Mouse (Mus musculus) limb, embryonic 10.5 days (tissue): ENCODE data around the gene C1qtnf4. TPM values are rescaled to one million over a fixed set of nuclear protein-coding genes. Genes with fewer than 3 reads are reported as not detected.
"Not testable (repeated sequence)": the region's sequence is repeated elsewhere in the genome, so short reads cannot be mapped to it uniquely, and the experiment has no call there.

Experiments used
- DNase-seq: peaks from one replicate; pipeline ENCODE4 v3.0.0-alpha.2; 2017; ENCODE audit warnings: low spot score
- H3K27ac ChIP-seq: fragments of 300-500 bp; sonication (generic); 2 replicates; pipeline ENCODE4 v1.5.1; 2016; ENCODE audit warnings: mild to moderate bottlenecking
- H3K27me3 ChIP-seq: fragments of 300-500 bp; sonication (generic); 2 replicates; pipeline ENCODE4 v1.6.1; 2016; ENCODE audit warnings: low read depth, mild to moderate bottlenecking; ENCODE audit not compliant: poor library complexity, severe bottlenecking
- H3K36me3 ChIP-seq: fragments of 300-500 bp; sonication (generic); 2 replicates; pipeline ENCODE4 v1.6.1; 2016; ENCODE audit warnings: mild to moderate bottlenecking, moderate library complexity
- H3K4me1 ChIP-seq: fragments of 300-500 bp; sonication (generic); 2 replicates; pipeline ENCODE4 v1.6.1; 2016
- H3K4me3 ChIP-seq: fragments of 300-500 bp; sonication (generic); 2 replicates; pipeline ENCODE4 v1.5.1; 2016; ENCODE audit warnings: mild to moderate bottlenecking, moderate library complexity
- H3K9me3 ChIP-seq: fragments of 300-500 bp; sonication (generic); replicated peaks from 2 replicates; pipeline ENCODE4 v1.6.1; 2016; ENCODE audit warnings: mild to moderate bottlenecking
- WGBS: fragments of 180-500 bp; shearing (Covaris S2); methylation state at CpG from one replicate; pipeline ENCODE4 v1.1.7; 2016; 5-methylcytosine and 5-hydroxymethylcytosine counted together
- polyA plus RNA-seq: library from polyadenylated mRNA; unstranded; fragments of >200 nt; fragmentation: Nextera tagmentation; extraction: Ambion mirVana; gene quantifications from 2 replicates; pipeline ENCODE4 v1.2.1, GENCODE M21; 2016

The C1qtnf4 gene
- polyA plus RNA-seq, 1 experiment from 2014 or later, result 5.5 TPM

GRCm38 (mm10) chr2:90893673-90894298 lies 8.1 kb downstream of the C1qtnf4 start:
- Histone ChIP-seq H3K27me3 (peaks cover 32% of the 10 kb centered on the region), H3K27ac (no peak overlapping the region), H3K36me3 (peaks cover 70% of the 10 kb centered on the region), H3K4me3 (no peak overlapping the region), H3K4me1 (peaks cover 14% of the 10 kb centered on the region), H3K9me3 (no peaks in the 10 kb centered on the region)
- DNase-seq, result no peak
- WGBS, result 90% methylated on average over 6 of the region's 6 CpGs

- H3K4me1 ChIP-seq, result peaks cover 12% of the 10 kb centered on the region
- DNase-seq, H3K4me3 ChIP-seq, H3K9me3 ChIP-seq, H3K27ac ChIP-seq: not testable (repeated sequence)
- 96% methylated on average over 3 of the region's 3 CpGs for WGBS
- peaks cover 75% of the 10 kb centered on the region for H3K36me3 ChIP-seq
- H3K27me3 ChIP-seq, result peaks cover 27% of the 10 kb centered on the region
These were observed 8.6 kb downstream of the C1qtnf4 start for GRCm38 (mm10) chr2:90894299-90894677.

GRCm38 (mm10) chr2:90903398-90903797 lies 17.7 kb downstream of the C1qtnf4 start:
- DNase-seq, result no peak
- H3K27ac ChIP-seq, result peak overlapping the region; percentile 94; the same call in 1 of the 2 replicates
- WGBS, result 88% methylated on average over 2 of the region's 2 CpGs
- H3K9me3 ChIP-seq, result no peaks in the 10 kb centered on the region
- H3K27me3 ChIP-seq, result no peaks in the 10 kb centered on the region
- H3K36me3 ChIP-seq, result peaks cover 71% of the 10 kb centered on the region
- H3K4me1 ChIP-seq, result peaks cover 21% of the 10 kb centered on the region
- H3K4me3 ChIP-seq, result peak overlapping the region; percentile 82

DNA sequence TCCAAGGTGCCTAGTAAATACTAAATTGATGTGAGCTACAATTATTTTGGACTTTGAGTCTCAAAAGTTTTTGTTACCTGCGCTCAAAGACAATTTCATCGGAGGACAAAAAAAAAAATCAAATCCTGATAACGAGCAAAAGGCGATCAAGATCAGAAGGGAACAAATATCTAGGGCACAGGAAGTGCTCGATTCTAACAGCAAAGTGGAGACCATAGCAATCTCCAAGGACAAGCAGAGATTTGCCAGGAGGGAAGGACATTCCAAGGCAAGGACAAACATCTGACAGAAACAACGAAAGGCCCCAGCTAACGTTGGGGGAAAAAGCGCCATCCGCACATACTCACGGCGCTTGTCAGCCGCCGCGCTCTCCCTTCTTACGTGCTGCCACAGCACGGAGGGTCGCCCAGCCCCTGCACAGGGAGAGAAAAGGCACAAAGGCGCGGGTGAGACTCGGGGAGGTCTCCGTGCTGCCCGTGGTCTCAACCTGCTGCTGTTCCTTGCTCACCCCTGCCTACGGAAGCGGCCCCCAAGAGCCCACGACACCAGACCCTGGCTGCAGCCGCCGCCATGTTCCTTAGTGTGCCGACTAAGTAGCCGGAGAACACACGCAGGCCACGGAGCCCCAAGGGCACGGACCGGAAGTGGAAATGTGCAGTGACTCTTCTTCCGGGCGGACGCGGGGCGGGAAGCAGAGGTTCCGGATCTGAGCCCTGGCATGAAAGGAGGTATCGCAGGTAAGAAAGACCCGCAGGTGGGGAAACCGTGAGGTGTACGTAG lies 18.6 kb downstream of the C1qtnf4 start, which contains the start of the genes Kbtbd4 and Ndufs3:
Kbtbd4 (plus strand) TSS at position 665 of the 780 bp plus-strand sequence.
Ndufs3 (minus strand) TSS at position 752 of the 780 bp plus-strand sequence.
- H3K27ac ChIP-seq, result peak within 1 kb of the TSS; percentile 94
- H3K27me3 ChIP-seq, result no peaks in the 10 kb centered on the region
- under 1% methylated on average over 43 of the region's 43 CpGs for WGBS
- H3K9me3 ChIP-seq, result no peaks in the 10 kb centered on the region
- peaks cover 21% of the 10 kb centered on the region for H3K4me1 ChIP-seq
- peak; percentile 96 for DNase-seq
- H3K4me3 ChIP-seq, result peak within 1 kb of the TSS; percentile 82
- peaks cover 71% of the 10 kb centered on the region for H3K36me3 ChIP-seq

DNA sequence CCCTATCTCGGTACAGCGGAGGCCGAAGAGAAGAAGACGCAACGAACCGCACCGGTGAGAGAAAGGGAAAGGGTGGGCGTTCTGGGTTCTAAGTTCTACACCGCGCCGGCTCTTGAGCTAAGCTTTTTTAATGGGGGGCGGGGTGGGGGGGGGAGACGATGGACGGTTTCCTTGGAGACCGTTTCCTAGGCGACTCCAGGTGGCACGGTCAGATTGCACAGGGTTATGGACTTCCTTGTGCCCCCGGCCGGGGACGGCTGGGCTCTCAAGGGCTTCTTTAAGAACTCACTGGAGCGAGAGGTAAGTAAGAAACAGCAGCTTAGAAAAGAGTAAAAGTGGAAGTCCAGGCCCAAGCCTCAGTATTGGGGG lies 19.2 kb downstream of the C1qtnf4 start:
- no peaks in the 10 kb centered on the region for H3K9me3 ChIP-seq
- H3K4me1 ChIP-seq, result peaks cover 21% of the 10 kb centered on the region
- WGBS, result under 1% methylated on average over 21 of the region's 21 CpGs
- no peaks in the 10 kb centered on the region for H3K27me3 ChIP-seq
- DNase-seq, result no peak
- peak overlapping the region; percentile 94 for H3K27ac ChIP-seq
- peaks cover 71% of the 10 kb centered on the region for H3K36me3 ChIP-seq
- H3K4me3 ChIP-seq, result peak overlapping the region; percentile 82

DNA sequence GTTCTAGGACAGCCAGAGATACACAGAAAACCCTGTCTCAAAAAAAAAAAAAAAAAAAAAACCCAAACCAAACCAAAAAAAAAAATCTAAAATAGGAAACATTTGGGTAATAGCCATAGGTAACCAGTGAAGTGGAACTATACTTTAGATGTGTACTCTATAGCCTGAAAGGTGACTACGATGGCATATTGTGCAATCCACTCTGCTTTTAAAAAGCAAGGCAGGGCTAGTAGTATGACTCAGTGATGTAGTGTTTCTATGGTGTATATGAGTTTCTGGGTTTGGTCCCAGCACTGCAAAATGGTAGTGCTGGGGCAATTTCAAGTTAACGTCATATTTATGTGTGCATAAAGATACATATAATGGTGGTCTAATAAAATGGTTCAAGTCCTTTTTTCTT lies 21.1 kb downstream of the C1qtnf4 start:
- Histone ChIP-seq H3K27me3 (no peaks in the 10 kb centered on the region), H3K4me3 (no peak overlapping the region), H3K36me3 (peaks cover 73% of the 10 kb centered on the region), H3K9me3 (no peaks in the 10 kb centered on the region), H3K27ac (no peak overlapping the region), H3K4me1 (peaks cover 21% of the 10 kb centered on the region)
- WGBS, result 94% methylated on average over 2 of the region's 2 CpGs
- DNase-seq, result no peak

- Histone ChIP-seq H3K27ac (no peak overlapping the region), H3K9me3 (no peaks in the 10 kb centered on the region), H3K36me3 (peaks cover 95% of the 10 kb centered on the region), H3K4me3 (no peak overlapping the region), H3K4me1 (peaks cover 13% of the 10 kb centered on the region), H3K27me3 (no peaks in the 10 kb centered on the region)
- 90% methylated on average over 1 of the region's 1 CpGs for WGBS
- no peak for DNase-seq
These were observed 25.2 kb downstream of the C1qtnf4 start for GRCm38 (mm10) chr2:90910861-90911260.

DNA sequence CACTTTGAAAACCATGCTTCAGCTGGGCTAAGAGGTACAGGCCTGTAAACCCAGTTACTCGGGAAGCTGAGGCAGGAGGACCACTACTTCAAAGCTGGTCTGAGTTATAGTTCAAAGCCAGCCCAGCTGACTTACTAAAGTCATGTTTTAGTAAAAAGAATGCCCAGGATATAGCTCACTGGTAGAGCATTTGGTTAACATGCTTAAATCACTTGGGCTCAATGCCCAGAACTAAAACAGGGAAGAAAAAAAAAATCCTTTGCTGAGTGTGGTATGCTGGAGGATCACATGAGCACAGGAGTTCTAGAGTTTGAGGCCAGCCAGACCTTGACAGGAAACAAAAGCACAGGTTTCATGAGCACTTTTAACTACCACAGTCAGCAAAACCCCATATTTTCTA lies 26.0 kb downstream of the C1qtnf4 start:
- Histone ChIP-seq H3K27ac (no peak overlapping the region), H3K4me3 (no peak overlapping the region), H3K9me3 (no peaks in the 10 kb centered on the region), H3K27me3 (no peaks in the 10 kb centered on the region), H3K4me1 (peaks cover 18% of the 10 kb centered on the region), H3K36me3 (peaks cover 90% of the 10 kb centered on the region)
- no peak for DNase-seq
- WGBS, result 89% methylated on average over 1 of the region's 1 CpGs

- 94% methylated on average over 2 of the region's 2 CpGs for WGBS
- Histone ChIP-seq H3K9me3 (no peaks in the 10 kb centered on the region), H3K4me1 (peaks cover 29% of the 10 kb centered on the region), H3K36me3 (peaks cover 70% of the 10 kb centered on the region), H3K4me3 (no peak overlapping the region), H3K27me3 (no peaks in the 10 kb centered on the region), H3K27ac (no peak overlapping the region)
- no peak for DNase-seq
These were observed 28.0 kb downstream of the C1qtnf4 start for GRCm38 (mm10) chr2:90913671-90914070.

DNA sequence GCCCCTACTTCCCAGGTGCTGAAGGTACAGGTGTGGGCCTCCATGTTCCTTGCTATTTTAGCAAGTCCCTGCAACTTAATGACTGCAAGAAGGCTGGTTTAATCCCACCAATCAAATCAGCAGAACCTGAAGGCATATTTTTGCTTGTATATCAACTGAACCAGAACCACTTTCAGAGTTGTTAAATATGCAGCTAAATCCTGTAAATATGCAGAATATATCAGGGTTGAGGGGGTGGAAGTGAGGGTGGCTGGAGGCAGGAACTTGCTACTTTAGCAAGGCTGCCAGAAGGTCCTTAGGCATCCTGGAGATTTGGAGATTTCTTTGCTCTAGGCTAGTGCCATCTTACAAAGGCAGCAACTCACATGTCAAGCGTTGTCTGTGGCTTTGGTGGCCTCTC lies 29.9 kb downstream of the C1qtnf4 start:
- Histone ChIP-seq H3K27ac (no peak overlapping the region), H3K9me3 (no peaks in the 10 kb centered on the region), H3K36me3 (peaks cover 52% of the 10 kb centered on the region), H3K4me1 (peaks cover 29% of the 10 kb centered on the region), H3K27me3 (no peaks in the 10 kb centered on the region), H3K4me3 (no peak overlapping the region)
- no peak for DNase-seq
- 87% methylated on average over 1 of the region's 1 CpGs for WGBS

DNA sequence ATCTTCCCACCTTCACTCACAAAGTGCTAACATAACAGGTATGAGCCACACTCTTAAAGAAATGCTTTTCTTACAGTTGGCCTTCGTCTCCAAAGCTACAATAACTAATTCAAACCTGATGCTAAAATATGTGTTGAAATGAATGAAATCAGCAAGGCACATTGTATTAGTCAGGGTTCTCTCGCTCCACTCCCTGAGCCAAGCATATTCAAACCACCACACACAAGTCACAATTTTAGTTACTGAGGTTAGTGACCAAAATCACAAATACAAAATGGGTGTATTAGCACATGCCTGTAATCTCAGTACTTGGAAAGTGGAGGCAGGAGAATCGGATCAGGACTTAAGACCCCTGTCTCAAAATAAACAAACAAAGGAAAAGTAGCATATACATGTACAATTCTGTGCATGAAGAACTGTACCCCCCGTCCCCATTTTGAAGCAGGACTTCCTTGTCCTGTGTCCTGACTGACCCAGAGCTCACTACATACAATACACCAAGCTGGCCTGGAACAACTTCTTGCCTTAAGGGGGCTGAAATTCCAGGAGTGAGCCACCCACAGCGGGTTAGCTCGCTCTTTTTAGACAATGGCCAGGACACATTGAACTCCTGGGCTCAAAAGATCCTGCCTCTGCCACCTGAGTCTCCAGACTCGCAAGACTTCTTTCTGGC lies 31.0 kb downstream of the C1qtnf4 start:
- WGBS, result 38% methylated on average over 7 of the region's 7 CpGs
- H3K36me3 ChIP-seq, result peaks cover 40% of the 10 kb centered on the region
- H3K4me3 ChIP-seq, result peak overlapping the region; percentile 81
- no peak for DNase-seq
- no peaks in the 10 kb centered on the region for H3K9me3 ChIP-seq
- H3K4me1 ChIP-seq, result peaks cover 29% of the 10 kb centered on the region
- no peaks in the 10 kb centered on the region for H3K27me3 ChIP-seq
- peak overlapping the region; percentile 95 for H3K27ac ChIP-seq

DNA sequence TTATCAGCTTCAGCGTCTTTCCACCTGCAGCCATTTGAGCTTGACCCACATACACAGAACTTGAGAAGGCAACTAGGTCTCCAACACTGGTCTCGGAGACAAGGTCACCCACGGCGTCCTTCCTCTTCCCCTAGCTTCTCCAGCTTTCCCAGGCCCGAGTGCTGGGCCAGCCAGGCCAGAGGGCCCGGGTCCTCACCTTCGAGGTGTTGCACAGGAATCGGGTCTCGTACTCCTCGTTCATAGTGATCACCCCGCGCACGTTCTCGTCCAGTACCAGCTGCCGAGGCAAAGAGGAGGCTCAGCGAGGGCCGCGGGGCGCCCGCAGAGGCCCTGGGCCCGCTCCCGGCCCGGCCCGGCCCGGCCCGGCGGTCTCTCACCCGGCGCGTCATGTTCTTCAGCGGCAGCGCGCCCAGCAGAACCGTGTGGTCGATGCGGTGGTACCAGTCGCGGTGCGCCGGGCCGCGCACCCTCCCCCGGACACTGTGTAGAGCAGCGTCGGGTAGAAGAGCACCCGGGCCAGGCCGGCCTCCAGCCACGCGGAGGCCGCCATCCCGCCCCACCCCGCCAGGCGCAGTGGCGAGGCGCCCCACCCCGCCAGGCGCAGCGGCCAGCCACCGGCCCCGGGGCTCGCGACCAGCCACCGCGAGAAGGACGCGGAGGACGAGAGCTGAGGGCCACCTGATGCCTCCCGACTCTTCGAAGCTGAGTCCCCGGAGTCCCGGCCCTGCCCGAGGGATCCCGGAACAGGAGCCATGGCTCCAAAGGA lies 31.8 kb downstream of the C1qtnf4 start:
- no peaks in the 10 kb centered on the region for H3K27me3 ChIP-seq
- H3K27ac ChIP-seq, result peak overlapping the region; percentile 95
- DNase-seq, result peak; percentile 84
- peaks cover 29% of the 10 kb centered on the region for H3K4me1 ChIP-seq
- H3K9me3 ChIP-seq, result no peaks in the 10 kb centered on the region
- H3K4me3 ChIP-seq, result peak overlapping the region; percentile 81
- H3K36me3 ChIP-seq, result peaks cover 35% of the 10 kb centered on the region
- under 1% methylated on average over 73 of the region's 73 CpGs for WGBS
